Mouse (Mus musculus) thymus, postnatal 14 days (tissue): Measurements from ENCODE around the gene Prg4.

Experiments
- DNase-seq: peaks from one replicate; pipeline ENCODE4 v3.0.0; 2021

Prg4 gene

GRCm38 (mm10) chr1:150404555-150404954, 61.4 kb downstream of the Prg4 start:
- no peak for DNase-seq

DNA sequence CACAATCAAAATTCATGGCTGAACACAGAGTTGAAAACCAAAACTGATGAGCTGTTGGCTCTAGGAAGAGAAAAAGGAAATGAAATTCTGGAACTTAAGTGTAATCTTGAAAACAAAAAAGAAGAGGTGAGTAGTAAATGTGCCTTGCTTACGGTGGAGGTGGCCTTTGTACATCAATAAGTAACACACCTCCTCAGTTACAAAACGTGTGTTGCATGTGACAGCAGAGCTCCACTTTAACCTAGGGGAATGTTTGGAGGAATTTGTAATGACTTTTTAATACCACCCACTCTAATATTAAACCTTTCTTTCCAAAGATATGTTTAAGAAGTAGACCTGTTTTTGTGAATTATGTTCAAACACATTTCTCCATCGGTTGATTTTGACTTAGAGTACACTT, 62.1 kb downstream of the Prg4 start:
- no peak for DNase-seq
